Mouse (Mus musculus): ENCODE results near the gene Eid3.

The Eid3 gene

DNA sequence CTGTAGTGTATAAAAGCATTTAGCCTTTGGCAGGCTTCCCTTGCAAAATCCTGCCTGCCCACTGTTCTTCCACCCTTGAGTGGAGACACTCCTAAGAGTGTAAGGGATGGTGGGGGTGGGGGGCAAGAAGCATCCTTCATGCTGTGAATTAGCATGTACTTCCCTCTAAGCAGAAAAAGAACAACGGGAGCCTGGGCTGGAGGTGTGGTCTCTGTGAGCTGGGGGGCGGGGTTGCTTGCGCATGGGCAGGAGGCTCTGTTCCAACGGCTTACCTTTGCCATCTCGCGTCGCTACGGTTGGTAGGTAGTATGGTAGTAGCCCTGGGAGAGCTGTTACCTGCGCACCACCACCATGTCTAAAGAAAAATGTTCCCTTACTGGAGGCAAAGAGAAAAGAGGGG is at the start of gene Eid3:
Eid3 (plus strand) TSS at position 271 of the 400 bp plus-strand sequence.
- no peak for DNase-seq (ENCODE audit: low spot score)

DNA sequence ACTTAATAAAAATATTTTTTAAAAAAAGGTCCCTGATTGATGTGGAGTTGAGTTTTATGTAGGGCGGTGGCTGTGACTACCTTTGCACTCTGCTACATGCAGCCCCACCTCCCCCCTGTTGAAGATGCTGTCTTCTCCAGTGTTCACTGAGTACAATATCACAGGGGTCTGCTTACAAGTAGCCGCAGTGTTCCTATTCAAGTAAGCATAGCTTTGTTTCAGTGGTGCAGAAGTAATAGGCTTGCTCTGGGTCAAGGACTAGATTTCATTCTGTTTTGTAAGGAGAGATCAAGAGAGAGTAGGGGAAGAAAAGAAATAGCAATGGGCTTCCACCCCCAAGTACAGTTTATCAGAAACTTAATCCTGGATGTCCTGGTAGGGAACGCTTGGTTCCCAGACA is 48.9 kb upstream of the Eid3 start:
- DNase-seq (ENCODE audit: low spot score), result no peak

GRCm38 (mm10) chr10:82817936-82818335 is 48.5 kb upstream of the Eid3 start:
- no peak for DNase-seq (ENCODE audit: low spot score)

DNA sequence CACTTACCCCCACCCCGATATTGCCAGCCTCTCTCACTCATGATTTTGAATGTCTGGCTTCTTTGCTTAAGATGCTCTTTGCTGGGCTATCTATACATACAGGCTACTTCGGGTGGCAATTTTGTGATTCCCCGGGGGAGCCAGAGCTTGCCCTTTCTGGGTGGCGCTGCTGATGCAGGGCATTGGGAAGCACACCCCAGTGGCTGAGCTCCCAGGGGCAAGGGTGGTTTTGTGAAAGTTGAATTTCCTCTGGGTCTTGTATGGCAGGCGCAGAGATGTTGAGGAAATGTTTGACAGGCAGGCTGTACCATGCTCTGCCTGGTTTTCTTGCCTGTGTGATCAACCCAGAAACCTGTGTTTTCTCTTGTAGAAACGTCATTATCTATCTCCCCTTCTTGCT is 47.8 kb upstream of the Eid3 start:
- no peak for DNase-seq (ENCODE audit: low spot score)

GRCm38 (mm10) chr10:82823108-82823778 is 43.2 kb upstream of the Eid3 start:
- DNase-seq (ENCODE audit: low spot score), result no peak

GRCm38 (mm10) chr10:82823779-82824177 is 42.6 kb upstream of the Eid3 start:
- DNase-seq (ENCODE audit: low spot score), result no peak

DNA sequence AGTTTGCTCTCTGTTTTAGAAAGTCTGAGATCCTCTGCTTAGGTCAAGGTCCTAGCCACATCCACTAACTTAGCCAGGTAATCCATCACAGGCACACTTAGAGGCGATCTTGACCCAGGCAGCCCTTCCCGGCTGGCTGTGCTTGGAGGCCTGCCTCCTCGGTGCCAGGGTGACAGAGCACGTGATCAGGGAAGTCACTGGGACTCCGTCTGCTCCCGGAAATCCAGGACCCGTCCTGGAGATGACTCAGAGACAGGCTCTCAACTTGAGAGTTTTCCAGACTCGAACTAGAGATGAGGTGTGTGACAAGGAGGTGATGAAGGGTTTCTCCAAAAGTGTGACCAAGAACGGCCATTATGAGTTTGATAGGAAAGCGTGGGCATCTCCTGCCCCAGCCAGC is 41.9 kb upstream of the Eid3 start:
- no peak for DNase-seq (ENCODE audit: low spot score)

DNA sequence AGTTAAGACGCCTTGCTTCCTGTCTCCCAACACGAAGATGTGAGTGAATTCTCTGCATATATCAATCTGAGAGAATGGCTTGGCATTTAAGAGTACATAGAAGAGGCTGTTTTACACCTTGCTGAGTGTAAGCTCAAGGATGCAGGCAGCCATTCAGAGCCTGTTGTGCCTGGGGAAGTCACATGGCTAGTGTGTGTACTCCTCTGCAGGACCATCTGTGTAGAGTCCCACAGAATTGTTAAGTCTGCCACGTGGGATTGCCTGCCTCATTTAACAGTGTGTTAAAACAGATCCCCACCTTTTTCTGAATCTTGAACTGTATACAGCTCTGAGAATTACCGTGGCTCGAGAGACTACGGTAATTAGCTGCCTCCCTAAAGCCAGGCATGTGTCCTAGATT is 39.9 kb upstream of the Eid3 start:
- no peak for DNase-seq (ENCODE audit: low spot score)

DNA sequence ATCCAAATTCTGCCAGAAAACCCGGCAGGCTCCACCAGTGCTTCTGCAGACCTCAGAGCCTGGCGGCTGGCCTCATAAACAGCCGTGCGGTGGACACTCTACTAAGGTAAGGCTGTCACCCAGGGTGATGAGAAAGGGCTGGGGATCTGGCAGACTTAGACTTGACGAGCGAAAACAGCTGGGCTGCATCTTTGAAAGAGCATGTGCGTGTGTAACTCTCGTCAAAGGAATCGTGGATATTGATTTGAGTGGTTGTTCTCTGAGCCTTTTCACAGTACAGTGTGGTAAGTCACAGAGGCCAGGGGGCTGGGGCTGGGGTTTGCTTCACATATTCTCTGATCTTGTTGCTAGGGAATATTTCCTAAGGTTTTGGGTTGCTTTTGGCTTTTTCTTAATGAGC is 32.5 kb upstream of the Eid3 start, which contains the start of gene Txnrd1:
Txnrd1 (plus strand) TSS at position 26 of the 400 bp plus-strand sequence.
- no peak for DNase-seq (ENCODE audit: low spot score)

DNA sequence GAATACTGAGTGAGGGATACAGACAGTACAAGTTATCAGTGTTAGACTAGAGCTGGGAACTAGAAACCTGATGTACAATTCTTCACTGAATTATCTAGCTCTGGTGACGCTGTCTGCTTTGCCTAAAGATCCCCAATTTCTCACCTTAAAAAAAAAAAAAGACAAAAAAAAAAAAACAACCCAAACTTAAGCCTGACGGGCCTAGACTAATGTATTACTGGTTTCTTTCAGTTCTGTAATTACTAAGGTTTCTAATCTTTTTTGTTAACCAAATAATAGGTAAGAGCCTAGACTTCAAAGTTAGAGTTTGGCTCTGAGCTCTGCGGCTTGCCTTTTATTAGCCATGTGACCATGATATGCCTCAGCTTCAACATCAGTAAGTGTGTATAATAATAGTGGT is 30.5 kb upstream of the Eid3 start:
- no peak for DNase-seq (ENCODE audit: low spot score)

DNA sequence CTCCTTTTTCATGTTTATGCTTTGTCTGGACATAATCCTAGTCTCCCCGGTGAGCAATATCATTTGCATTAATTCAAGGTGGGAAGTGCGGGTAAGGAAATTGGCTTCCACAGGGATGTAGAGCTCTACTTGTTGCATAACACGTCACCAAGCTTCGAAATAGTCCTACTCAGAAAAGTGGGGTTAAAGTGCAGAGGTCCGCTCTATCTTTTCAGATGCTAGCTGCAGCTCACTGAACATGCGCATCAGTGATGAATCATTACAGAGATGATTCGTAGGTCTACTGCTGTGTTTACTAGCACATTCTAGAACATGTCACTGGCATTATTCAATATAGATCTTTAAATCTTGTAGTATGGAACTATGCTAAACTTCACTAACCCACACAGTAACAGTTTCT is 28.0 kb upstream of the Eid3 start:
- DNase-seq (ENCODE audit: low spot score), result no peak

GRCm38 (mm10) chr10:82844090-82844489 is 22.3 kb upstream of the Eid3 start:
- DNase-seq (ENCODE audit: low spot score), result no peak

DNA sequence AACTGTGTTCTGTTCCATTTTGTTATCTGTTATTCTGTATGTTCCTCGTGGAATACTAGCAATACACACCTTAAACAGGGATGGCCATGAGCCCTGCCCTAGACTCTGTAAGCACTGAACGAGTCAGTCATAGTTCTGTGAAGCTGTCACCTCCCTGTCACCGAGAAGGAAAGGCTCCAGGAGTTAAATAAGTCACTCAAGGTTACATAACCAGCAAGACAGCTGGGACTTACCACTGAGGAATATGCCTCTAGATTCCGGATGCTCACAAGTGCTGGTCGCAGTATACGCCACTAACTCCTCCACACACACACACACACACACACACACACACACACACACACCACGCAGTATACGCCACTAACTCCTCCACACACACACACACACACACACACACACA is 21.7 kb upstream of the Eid3 start:
- DNase-seq (ENCODE audit: low spot score), result no peak

DNA sequence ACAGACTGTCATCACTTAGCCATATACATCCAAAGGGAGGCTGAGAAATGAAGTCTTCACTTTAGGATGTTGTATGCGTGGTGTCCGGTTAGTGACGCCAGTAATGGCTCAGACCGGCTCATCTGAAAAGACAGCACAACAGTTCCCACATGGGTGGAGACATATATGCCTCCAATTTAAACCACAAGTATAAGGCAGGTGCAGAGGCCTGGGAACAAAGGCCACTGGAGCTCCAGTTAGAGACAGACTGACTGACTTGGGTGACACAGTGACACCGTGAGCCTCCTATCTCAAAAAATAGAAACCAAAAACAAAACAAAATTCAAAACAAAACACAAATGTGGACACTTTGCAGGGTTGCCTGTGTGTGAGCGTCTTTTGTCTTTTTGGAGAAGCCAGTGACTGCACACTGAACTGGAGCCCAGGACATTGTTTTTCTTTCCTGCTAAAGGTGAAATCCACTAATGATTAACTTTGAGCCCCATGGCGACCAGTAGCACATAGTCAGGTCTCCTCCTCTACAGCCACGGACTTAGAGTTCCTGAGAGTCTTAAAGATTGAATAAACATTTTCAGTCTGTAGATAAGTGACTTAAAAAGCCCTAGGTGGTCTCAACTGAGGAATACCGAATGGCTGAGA is 18.5 kb upstream of the Eid3 start:
- DNase-seq (ENCODE audit: low spot score), result no peak

GRCm38 (mm10) chr10:82849686-82850353 is 16.6 kb upstream of the Eid3 start:
- DNase-seq (ENCODE audit: low spot score), result no peak

DNA sequence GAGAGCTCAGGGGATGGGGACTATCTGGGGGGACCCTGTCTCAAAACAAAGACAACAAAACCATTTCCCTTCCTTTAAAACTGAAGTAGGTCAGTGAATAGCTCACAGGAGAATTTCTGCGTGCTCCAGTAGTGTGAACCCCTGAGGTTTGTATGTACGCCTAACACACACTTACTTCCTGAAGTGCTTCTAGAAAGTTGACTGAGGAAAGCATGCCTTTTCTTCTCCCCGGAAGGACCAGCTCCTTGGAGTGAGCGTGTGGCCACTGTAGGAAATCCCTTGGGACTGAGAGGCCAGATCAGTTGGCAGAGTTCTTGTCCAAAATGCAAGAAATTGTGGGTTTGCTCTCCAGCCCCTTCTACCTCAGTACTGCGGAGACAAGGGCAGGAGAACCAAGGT is 16.1 kb upstream of the Eid3 start:
- no peak for DNase-seq (ENCODE audit: low spot score)

DNA sequence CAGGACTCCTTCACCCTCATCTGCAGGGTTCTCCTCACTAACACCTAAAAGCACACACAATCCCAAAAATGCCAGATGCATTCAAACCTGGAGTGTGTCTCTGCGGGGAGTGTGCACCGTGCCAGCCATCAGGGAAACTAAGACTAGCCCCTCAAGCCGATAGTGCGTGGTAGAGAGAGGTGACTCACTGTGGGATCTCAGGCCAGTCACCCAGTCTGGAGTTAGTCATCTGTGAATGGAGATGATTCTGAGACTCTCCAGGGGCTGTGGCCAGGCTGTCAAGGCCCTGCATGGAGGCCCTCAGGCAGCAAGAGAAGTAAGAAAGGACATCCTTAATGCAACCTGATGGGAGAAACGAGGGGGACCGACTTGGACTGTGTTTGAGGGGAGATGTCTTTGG is 14.7 kb upstream of the Eid3 start:
- no peak for DNase-seq (ENCODE audit: low spot score)

GRCm38 (mm10) chr10:82858032-82858680 is 8.3 kb upstream of the Eid3 start:
- no peak for DNase-seq (ENCODE audit: low spot score)

GRCm38 (mm10) chr10:82858691-82859532 is 7.5 kb upstream of the Eid3 start:
- DNase-seq (ENCODE audit: low spot score), result peak; percentile 87

DNA sequence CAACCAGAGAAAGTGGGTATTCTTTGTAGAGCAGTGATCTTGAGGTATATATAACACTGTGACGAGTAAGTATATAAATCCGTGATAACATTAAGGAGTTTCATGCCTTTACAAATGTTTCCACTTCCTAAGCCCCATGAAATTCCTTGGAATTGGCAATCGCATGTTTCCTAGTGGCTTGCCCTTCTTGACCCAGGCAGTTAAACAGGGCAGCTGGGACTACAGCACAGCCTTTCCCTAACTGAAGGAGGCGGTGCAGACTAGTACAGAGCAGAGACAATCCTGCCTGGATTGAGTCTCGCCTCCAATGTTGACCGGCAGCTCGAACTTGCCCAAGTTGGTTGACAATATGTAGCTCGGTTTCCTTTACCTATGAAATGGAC is 6.9 kb upstream of the Eid3 start:
- DNase-seq (ENCODE audit: low spot score), result no peak

- peak; percentile 77 for DNase-seq (ENCODE audit: low spot score)
Observed at GRCm38 (mm10) chr10:82860181-82860928, 6.1 kb upstream of the Eid3 start.
